Mouse (Mus musculus): ENCODE measurements around the gene Slc39a2.

The Slc39a2 gene

DNA sequence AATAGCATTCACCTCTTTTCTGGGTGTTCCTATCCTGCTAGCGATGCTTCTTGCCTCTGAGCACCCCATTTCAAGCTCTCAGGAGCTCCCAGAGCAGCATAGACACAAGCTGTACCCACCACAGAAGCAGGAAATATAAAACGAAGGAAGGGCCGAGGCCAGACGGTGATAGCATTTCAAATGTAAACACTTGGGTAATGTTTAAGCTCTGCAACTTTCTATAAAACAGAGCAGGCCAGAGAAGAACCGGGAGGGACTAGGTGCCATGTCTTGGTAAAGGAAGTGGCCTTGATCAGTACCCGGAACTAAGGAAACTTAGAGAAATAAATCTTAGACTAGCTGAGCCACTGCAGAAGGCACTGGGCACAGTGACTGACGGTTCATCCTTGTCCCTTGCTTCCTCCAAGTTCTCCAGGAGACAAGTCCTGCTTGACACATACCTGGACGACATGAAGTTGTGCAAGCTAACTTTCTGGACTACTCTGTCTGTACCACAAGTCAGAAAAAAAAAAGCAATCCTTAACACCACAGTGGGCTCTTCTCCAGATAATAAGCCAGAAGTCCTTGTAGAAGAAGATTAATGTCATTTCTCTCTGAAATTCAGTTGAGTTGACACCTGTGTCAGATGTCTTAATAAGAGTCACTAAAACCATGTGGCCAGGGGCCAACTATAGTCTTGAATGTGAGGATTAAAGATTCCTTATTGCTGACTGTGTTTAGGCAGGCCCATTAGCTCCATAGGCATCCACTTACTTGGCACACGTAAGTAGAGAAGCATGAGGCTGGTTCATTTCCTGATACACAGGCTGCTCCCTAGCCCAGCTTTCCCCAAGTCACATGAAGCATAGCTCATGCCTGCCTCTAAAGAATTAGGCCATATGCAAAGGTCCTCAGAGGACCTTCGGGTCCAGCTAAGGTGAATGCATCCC is 39.7 kb downstream of the Slc39a2 start:
- DNase-seq: no peak

DNA sequence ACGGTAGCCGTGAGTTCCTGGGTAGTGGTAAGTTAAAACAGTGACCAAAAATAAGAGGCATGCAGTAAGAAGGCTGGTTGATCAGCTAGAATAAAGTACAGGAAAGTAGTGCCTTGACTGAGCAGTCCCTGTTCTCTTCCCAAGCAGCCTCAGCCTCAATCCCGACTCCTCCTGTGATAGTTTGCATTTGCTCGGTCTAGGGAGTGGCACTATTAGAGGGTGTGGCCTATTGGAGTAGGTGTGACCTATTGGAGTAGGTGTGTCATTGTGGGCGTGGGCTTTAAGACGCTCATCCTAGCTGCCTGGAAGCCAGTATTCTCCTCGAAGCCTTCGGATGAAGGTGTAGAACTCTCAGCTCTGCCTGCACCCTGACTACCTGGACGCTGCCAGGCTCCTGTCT is 46.3 kb downstream of the Slc39a2 start:
- DNase-seq: no peak

DNA sequence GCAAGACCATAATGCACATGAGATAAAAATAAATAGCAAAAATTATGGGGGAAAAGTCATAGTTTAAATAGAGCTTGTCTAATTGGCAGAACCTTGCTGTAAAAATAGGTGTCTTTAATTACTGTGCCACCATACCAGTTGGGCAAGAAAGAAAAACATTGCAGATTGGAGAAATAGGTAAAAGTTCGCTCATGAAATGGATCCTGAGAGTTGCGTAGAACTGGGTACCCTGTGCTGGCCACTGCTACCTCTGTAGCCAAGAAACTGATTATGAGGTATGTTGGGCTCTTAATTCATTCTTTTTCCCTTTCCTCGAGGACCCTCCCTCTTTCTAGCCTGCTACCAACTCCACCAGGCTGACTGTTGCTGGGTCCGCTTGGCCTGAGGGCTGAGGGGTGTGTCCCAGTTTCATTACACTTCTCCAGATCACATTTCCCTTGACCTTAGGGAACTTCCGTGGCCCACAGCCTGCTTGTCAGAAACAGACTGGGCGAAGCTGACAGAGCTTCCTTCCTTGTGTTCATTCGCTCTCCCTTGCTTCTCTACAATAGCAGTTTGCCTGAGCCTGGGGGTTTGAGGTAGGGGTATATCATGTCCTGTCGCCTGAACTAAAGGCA is 48.4 kb downstream of the Slc39a2 start:
- no peak for DNase-seq

DNA sequence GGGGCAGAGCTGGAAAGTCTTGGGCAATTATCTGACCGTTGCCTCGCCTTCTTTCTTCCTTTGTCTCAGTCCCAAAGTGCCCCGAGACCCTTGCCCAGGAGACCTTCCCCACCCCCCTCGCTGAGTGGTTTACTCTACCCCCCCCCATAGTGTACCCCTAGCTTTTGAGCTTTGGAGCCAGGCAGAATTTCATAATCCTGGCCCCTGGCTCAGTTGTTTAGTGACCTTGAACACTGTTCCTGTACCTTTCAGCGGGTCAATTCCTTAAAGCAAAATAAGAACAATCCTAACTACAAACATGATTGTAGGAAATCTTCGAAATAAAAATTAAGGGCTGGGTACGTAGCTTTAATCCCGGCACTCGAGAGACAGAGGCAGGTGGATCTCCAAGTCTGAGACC is 48.9 kb downstream of the Slc39a2 start:
- no peak for DNase-seq

DNA sequence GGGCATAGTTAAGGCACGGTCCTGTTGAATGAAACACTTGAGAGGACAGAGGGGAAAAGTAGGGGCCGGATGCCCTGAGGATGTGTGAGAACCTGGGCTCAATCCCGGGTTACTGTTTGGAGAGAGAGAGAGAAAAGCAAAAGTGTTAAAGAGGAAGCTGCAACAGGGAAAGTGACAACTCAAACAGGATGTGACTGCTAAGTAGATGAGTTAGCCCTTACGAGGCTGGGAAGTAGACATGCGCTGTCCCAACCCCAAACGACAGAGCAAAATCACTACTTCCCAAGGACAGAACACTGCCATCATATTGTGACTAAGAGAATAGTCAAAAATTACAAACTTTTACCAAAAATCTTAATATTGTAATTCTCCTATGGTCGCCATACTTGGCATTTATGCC is 49.5 kb downstream of the Slc39a2 start:
- DNase-seq: no peak

DNA sequence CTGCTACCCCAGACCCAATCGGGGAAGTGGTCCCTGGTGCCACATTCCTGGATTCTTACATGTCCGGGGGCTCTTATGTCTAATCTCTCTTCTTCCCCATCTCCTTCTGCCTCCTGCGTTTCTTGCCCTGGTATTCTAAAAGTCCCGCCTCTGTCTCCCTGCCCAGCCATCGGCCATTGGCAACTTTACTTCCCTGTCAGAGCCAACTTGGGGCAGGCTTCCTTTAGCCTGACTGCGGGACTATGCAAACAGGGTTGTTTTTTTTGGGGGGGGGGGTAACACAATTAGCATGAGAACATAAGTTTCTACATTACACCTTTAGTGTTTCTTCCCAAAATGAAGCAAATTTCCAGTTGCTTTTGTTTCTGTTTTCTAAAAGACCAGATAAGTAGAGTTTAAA is 50.6 kb downstream of the Slc39a2 start:
- DNase-seq: no peak

Measured in thymus, postnatal 36 days (tissue).